Mouse (Mus musculus): Measurements from ENCODE around the gene Ucp3. TPM values are rescaled to one million over a fixed set of nuclear protein-coding genes. Genes with fewer than 3 reads are reported as not detected.

The Ucp3 gene
- polyA plus RNA-seq, 1 experiment from 2014 or later, result 0.09 TPM

Other genes starting within 250 kb of the Ucp3 start
- gene Pgm2l1, start 245.6 kb upstream of the Ucp3 start, polyA plus RNA-seq (2016; fragmentation: Nextera tagmentation; extraction: Ambion mirVana), result 4.9 and 5.1 TPM in 2 replicates
- gene P4ha3, start 187.5 kb upstream of the Ucp3 start, polyA plus RNA-seq (2016; fragmentation: Nextera tagmentation; extraction: Ambion mirVana), result 1.0 and 3.5 TPM in 2 replicates
- 33.5 and 34.7 TPM in 2 replicates for gene C2cd3, start 100.8 kb upstream of the Ucp3 start, polyA plus RNA-seq (2016; fragmentation: Nextera tagmentation; extraction: Ambion mirVana)
- 104 and 118 TPM in 2 replicates for gene Ppme1, start 100.7 kb upstream of the Ucp3 start, polyA plus RNA-seq (2016; fragmentation: Nextera tagmentation; extraction: Ambion mirVana)
- gene Ucp2, start 20.3 kb downstream of the Ucp3 start, polyA plus RNA-seq (2016; fragmentation: Nextera tagmentation; extraction: Ambion mirVana), result 122 and 123 TPM in 2 replicates
- gene Dnajb13, start 42.0 kb downstream of the Ucp3 start, polyA plus RNA-seq (2016; fragmentation: Nextera tagmentation; extraction: Ambion mirVana), result 1.9 and 9.2 TPM in 2 replicates
- 20.4 and 23.3 TPM in 2 replicates for gene Coa4, start 64.1 kb downstream of the Ucp3 start, polyA plus RNA-seq (2016; fragmentation: Nextera tagmentation; extraction: Ambion mirVana)
- gene Rab6a, start 134.4 kb downstream of the Ucp3 start, polyA plus RNA-seq (2016; fragmentation: Nextera tagmentation; extraction: Ambion mirVana), result 111 and 117 TPM in 2 replicates
- gene Mrpl48, start 135.3 kb downstream of the Ucp3 start, polyA plus RNA-seq (2016; fragmentation: Nextera tagmentation; extraction: Ambion mirVana), result 57.9 and 66.6 TPM in 2 replicates
- gene Plekhb1, start 189.4 kb downstream of the Ucp3 start, polyA plus RNA-seq (2016; fragmentation: Nextera tagmentation; extraction: Ambion mirVana), result 4.3 and 10.7 TPM in 2 replicates
- gene Fam168a, start 233.6 kb downstream of the Ucp3 start, polyA plus RNA-seq (2016; fragmentation: Nextera tagmentation; extraction: Ambion mirVana), result 30.2 and 47.4 TPM in 2 replicates

Measured in hindbrain, embryonic 10.5 days (tissue).